Mouse (Mus musculus) gastrocnemius, postnatal 25 days (tissue): ENCODE data around the gene Mest. TPM values are rescaled to one million over a fixed set of nuclear protein-coding genes. Genes with fewer than 3 reads are reported as not detected.

Source experiments
- DNase-seq: peaks from one replicate; pipeline ENCODE4 v3.0.0; 2022
- long read RNA-seq, 2 experiments: library from polyadenylated mRNA; stranded (forward); transcript quantifications; one replicate each; pipeline ENCODE4 v2.0.0; 2021
- total RNA-seq, 2 experiments: library from RNA; stranded (reverse); gene quantifications; 1 replicate in 1 of 2; 2 replicates in 1 of 2; pipeline ENCODE4 v1.2.3; 2021

Mest gene
- total RNA-seq, result 10 to 100 TPM; 10.5 to 19.9 TPM
- long read RNA-seq, experiment 1, transcript Mest-211 (12 exons, 2,561 nt), result major isoform, 8 of 13 reads
- long read RNA-seq, experiment 1, partial matches to known transcripts, result 3 of 13 reads
- long read RNA-seq, experiment 1, other reads (novel, unspliced or antisense), result 2 of 13 reads
- long read RNA-seq, experiment 2, transcript Mest-211 (12 exons, 2,561 nt), result major isoform, 15 of 21 reads
- long read RNA-seq, experiment 2, partial matches to known transcripts, result 6 of 21 reads
- long read RNA-seq, experiment 2, other reads (novel, unspliced or antisense), result 0 of 21 reads

DNA sequence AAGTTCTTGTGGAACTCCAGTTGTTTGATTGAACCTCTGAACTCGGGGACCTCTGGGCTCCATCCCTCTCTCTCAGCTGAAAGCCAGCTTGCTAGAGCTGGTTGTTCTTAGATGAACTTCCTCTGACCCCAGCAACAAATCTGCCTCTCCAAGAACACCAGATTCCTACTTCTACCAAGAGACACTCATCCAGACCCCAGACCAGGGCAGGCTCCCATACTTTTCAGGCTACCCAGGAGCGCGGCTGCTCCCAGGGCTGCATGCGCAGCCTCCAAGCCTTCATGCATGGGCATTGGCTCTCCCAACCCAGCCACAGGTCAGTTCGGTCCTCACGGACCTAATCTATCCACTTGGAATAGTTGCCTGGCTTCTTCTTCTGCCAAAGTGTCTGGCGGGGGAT lies at the start of gene Mest:
Mest (plus strand) TSS at position 217 of the 400 bp plus-strand sequence.
- no peak for DNase-seq

DNA sequence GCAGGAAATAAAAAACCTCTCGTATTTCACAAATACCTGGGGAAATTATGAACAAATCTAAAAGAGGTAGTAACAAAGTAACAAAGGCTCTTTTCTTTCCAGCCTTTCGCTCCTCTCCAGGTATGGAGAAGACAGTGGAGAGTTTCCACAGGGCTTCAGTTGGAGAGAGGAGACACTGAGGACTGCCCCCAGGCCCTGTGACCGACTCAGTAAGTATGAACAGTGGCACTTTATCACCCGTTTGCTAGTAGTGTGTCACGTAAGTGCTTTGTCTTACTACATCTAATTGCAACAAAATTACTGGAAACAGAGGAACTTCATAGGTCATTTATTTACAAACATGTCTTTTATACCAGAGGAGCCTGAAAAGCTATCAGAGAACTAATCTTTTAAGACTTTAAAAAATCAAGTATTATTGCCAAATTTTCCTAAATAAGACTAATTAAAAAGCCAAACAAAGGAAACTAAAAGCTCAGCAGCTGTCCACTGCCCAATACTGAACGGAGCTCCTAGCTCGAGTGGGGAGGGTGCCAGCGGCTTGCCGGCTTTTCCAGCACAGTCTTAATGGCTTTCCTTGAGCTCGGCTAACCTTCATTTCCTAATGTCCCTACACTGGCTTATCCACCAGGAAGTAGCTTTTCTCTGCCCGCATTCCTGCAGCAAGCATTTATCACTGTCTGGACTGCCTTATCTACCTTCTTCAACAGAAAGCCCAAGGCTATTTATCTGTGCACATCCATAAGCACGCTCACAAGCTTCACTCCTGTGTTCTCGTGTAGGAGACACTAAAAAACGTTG lies 49.4 kb upstream of the Mest start:
- DNase-seq, result peak; percentile 27

DNA sequence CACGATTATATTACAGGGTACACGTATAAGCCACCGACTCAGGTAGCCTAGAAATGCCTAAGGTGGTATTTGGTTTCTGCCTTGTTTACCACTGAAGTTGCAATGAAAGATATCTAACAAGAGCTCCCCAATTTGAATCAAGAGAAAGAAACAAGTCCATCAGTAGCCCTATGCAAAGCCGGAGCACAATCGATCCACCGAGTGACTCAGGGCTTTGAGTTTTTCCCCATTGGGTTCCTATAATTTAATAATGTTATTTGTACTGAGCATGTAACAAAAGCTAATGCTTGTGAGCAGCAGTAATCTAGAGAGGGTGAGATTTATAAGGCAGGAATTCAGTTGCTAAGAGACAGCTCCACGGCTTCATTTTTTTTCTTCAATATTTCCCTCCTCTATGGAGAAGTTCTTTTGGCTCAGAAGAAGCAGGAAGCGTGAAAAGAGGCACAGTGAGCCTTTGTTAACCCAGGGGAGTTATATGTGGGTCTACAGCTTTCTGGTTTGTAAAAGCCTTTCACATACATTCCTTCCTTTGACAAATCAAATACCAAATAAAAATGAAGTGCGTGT lies 48.5 kb upstream of the Mest start:
- no peak for DNase-seq

DNA sequence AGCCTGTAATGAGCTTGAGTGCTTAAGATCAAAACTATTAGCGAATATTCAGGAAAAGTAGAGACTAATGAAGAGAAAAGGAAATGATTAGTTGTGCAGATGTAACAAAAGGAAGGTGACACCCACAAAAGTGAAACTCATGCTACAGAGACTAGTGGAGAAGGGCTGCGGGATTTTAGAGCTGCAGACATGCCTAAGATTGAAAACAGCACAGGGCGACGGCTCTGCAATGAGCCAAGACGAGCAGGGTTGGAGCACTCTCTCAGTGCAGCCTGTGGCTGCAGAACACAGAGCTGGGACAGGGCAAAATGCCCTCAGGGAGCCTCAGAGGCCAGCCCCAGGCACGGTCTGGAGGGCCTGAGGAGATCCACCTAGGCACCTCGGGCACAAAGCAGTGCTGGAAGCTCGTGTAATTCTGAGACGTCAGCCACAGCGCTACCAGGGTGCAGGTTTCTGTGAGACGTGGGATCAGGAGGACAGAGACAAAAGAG lies 48.0 kb upstream of the Mest start:
- peak; percentile 32 for DNase-seq

DNA sequence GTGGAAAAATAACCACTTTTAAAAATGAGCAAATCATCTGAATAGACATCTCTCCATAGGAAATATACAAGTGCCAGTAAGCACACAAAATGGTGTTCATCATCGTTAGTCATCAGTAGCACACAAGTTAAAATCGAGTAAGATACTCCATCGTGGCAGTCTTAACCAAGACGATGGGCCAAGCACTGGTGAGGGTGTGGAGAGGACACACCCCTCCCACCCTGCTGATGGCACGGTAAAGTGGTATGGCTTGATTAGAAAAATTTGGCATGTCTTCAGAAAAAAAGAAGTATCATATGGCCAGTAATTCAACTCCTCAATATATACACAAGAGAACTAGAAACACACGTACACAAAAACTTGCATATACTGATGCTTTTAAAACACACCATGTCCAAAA lies 46.8 kb upstream of the Mest start:
- DNase-seq, result no peak

DNA sequence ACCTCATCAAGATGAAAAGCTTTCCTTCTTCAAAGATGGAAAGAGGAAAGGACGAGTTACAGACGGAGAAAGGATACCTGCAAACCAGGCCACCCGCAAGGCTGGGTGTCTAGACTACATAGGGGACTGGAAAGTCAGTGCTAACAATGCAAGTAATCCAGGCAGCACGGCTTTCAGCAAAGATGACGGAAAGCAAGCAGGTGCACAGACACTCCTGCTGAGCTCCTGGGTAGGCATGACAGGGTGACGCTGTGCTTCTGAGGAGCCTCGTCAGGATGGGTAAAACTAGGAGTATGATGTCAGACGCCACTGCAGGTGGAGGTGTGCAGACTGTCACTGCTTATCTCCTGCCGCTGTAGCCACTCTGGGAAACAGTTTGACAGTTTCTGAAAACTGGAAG lies 45.8 kb upstream of the Mest start:
- DNase-seq, result no peak

DNA sequence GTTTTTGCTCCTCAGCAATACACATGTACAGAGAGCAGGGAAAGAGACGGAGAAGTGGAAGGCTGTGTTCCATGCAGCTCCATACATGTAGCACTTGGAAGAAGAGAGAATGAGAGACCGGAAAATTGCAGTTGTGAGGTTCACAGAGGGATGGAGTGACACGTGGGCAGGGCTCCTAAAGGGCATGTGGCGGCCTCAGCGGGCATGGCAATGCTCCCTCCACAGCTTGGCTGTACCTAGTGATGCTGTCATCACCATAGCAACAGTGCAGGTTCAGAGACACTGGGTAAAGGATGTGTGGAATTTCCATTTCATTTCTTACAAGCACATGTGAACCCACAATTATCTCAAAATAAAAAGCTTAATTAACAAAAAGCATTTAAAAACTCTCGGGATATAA lies 44.9 kb upstream of the Mest start:
- no peak for DNase-seq

DNA sequence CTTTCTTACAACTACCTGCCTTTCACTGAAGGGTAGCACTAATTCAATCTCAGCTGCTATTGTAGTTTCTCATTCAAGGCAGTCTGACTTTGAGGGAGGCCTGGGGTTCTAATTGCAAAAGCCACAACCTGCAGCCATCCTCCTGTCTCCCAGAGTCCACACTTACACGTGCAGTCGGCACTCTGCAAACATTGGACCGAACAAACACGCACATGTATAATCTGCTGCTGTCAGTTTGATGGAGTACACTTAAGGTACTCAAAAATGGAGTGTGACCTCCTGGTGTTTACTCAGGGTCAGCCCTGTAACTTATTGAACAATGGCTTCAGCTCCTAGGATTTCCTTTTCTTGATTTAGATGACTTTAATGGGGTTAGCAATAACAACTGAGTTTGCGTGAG lies 43.8 kb upstream of the Mest start:
- no peak for DNase-seq

DNA sequence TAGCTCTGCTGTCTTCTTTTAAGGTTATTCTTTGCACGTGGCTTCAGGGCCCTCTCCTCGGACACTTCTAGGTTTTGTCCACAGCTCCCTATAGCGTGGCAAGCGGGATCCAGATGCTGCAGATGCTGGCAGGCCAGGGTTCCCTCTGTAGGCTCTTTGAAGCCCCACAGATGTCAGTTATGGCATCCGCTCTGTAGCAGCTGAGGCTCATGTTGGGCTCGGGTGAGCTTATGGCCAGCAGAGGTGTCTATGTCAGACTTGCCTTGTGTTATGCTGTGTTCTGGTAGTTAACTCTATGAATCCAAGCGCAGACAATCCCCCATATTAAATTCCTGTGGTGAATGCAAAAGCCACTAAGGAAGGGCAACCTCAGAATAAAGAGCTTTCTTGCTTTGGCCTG lies 42.9 kb upstream of the Mest start:
- no peak for DNase-seq

DNA sequence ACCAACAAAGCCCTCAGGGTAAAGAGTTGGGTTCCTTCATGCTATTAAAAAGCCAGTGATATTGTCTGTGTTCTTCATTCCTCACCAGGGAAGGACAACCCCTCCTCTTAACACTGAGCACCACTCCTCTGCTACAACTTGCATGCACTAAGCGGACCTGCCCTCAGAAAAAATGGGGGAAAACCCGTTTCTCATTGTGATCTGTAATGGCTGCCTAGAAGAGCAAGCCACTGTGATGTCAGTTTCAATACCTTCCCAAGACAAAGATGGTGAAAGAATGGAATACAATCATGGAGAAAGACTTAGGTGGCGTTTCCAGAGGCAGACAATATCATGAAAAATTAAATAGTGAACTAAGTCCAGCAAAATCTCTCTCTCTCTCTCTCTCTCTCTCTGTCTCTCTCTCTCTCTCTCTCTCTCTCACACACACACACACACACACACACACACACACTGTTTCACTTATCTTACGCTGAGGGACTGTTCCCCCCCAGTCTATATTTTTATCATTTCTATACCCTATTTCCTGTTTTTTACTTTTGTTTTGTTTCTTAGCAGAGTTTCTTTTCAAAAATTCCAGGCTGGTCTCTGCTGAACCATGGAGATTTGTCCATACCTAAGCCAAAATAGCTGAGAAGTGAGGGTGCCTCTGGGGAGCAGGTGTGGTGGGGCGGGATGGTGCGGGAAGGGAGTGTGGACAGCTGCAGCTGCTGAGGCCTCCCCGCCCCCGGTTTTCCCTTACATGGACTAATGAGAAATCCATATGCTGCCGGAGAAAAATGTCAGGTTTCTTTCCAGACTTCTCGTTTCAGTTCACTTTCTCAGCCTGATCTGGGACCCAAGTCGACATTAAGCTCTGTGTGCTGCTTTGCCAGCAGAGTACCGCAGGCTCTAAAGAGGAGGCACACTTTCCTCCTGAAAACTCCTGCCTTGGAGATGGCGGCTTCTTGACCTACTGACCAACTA lies 41.1 kb upstream of the Mest start:
- peak; percentile 52 for DNase-seq

DNA sequence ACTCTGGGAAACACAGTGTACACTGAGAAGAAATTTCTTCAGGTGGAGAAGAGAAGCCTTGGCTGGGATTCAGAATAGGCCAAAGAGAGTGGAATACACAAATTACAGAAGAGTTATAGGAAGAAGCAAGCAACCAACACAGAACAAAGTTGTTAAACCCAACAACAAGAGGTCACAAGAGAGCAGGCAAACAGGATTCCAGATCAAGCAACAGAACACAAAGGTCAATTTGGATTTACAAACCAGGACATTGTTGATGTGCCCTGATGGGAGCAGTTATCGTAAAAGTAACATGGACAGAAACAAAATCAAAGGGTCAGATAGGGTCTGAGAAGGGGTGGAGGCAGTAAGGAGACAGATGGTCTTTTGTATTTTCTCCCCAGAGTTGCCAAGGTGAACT lies 38.8 kb upstream of the Mest start:
- no peak for DNase-seq

DNA sequence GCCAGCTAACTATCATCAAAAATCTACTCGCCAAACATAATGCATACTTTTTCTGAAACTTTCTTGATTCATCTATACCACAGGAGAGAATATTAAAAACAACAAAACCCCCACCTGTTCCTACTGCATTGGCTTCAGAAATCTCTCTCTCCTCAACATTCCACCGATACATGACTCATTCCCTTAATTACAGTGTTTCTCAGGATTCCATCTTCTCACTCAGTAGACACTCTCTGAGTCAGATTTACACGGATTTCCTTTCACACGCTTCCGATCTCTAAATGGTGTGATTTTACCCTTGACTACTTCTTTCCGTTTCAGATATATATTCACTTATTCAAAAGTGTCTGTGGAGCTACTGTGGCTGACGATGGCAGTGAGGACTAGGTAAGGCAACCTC lies 36.1 kb upstream of the Mest start:
- no peak for DNase-seq

DNA sequence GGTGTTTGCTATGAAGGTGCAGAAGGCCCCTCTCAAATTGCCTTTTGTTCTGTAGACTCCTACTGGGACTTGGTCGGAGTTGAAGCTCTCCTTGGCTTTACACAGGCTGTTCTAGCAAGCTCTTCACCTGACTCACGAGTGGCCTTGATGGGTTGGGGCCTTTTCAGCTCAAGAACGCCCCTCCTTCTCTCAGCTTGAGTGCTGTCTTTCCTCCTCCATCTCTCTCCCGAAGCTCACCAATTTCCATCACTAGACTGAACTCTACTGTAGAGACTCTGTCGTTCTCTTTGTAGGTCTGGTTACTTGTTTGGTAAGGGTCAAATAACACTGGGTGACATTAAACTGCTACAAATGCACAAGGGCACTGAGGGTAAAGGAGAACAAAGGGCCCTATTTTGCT lies 30.5 kb upstream of the Mest start:
- no peak for DNase-seq

DNA sequence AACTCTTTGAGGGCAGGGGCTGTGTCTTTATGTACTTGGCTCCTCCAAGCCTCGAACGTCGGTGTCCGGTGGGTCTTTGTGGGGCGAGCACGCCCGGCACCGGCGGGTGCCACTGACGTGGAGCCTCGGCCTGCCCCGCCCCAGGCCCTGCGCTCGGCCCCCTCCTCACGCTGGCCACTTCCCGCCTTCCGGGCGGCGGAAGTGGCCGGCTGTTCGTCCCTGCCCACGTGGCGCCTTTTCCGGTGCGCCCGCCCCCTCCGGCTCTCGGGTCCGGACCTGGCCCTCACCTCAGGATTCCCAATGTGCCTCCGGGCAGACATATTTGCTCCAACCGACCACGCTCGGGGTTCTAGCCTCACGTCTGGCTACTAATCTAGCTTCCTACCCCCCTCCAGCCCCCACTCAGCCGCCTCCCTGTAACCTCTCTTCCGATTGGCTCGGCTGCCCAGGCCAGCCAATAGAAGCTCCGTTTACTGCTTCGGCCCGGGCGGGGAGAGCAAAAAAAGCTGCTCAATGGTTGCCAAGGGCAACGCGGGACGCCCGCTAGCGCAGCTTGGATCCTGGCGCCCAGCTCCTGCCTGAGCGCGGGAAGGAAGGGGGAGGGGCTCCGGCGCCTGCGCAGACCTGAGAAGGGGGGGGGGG lies 29.9 kb upstream of the Mest start, which contains the start of gene Cep41:
Cep41 (minus strand) TSS at position 400 of the 642 bp plus-strand sequence.
- DNase-seq, result peak; percentile 93

DNA sequence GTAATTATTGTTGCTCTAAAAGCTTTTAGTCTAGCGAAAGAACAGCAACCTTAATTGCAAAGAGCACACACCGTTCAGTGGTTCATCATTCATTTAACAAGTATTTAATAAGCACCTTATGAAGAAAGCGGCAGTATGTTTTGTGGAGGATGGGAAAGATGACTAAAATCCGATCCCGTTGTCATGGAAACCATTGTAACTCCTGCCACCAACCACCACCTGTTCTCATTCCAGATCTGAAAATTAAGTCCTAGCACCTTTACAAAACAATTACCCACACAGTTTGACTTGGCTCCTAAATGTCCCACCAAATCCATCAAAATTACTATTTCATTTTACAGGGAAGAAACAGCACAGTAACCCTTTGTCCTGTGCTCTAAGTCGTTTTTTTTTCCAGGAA lies 29.1 kb upstream of the Mest start:
- no peak for DNase-seq

DNA sequence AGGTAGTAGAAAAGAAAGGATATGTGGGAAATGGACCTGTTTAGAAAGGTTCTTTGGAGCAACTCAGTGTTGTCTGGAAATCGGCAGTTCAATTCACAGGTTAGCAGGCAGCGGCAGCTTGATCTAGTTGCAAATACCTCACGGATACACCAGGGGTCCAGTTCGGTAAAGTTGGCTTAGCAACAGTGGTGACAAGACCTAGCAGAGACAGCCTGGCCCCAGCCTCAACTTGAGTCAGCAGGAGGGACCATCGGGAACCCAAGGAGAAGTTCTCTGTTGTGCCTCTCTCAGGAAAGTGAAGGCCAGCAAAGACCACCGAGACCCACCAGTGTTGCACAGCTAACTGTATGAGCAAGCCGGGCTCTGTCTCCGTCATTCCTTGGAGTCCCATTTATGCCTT lies 28.2 kb upstream of the Mest start:
- no peak for DNase-seq

DNA sequence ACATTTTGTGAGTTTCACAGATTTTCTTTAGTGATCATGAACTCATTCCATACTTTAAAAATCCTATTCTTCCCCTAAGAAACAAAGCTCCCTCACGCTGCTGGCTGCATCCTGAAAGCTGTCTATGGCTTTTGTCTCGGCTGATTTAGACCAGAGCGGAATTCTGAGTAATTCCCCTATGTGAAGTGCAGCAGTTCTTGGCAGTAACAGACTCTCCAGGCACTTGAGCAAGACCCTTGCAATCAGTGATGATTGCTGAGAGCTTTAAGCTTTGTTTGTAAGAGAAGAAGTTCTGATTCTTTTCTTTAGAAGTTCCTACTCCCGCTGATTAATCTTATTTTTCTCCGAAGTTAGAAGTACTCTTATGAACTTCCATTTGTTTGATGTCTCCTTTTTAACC lies 25.9 kb upstream of the Mest start:
- no peak for DNase-seq

DNA sequence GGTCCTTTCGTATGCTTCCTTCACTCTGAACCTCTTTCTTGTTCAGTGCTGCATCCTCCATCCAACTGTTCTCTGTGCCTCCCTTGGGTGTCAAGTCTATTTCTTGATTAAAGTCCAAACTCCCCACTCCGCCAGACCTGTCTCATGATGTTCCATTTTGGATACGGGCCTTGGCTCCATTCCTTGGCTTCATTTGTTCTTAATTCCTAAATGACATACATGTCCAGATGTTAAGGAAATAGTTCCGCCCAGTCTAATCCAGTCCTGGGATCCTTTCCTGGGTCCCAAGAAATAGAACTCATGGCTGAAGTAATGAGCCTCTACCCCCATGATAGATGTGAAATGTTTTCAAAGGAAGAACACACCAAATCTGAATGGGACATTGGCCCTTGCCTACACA lies 25.3 kb upstream of the Mest start:
- peak; percentile 25 for DNase-seq

DNA sequence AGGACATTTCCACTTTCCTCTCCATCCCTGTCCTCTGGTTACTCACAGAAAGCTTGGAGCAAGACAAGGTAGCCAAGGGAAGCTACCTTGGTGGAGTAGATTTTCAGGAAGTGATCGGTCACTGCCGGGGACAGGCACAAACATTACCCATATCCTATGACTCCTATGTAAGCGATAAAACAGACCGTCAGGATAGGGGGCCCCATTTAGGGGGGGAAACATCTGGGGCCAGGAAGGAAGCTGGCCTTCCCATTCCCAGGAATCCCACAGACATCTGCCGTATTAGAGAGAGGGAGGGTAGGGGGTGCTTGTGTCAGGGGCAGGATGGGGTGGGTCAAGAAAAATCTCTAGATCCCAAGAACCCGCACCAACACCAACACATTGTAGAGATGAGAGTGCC lies 23.2 kb upstream of the Mest start:
- DNase-seq, result peak; percentile 15

DNA sequence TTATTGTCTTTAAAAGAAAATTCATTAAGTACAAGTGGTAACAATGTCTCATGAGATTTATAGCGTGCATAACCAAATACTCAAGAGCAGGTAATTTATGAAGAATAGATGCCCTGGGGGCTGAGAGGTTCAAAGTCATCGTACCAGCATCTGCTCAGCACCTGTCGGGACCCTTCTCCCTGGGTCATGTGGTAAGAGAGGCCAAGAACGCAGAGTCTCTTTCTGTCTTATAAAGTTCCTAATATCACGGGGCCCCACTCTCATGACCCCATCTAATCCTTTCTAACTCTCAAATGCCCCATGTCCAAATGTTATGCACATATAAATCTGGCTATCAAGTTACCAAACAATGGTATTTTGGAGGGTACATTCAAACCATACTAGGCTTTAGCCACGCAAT lies 20.5 kb upstream of the Mest start:
- DNase-seq, result no peak

DNA sequence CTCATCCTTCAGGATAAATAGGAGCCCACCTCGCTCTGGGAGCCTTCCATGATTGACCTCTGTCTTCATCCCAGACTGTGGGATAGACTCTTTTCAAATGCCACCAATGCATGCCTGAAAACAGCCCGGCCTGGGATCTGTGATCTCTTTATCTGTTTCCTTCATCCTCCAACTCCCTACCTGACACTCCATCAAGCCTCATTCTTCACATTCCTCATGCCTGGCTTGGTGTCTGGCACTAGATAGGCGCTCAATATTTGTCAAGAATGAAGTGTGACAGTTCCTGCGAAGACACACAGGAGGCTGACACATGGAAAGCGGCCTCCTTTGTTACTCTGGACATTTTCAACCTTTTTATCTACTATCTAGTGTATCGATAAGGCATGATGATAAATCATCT lies 19.9 kb upstream of the Mest start:
- no peak for DNase-seq
